Mouse (Mus musculus) cerebellum, adult 2 months (tissue): Measurements from ENCODE around the gene Prima1.

ENCODE experiments used
- CTCF ChIP-seq: fragments of 200-500 bp; IDR thresholded peaks from 2 replicates; pipeline ENCODE4 v1.5.1; 2011; ENCODE audit warnings: low read depth, mild to moderate bottlenecking, control low read depth, low read length, moderate library complexity, borderline replicate concordance; ENCODE audit not compliant: insufficient read depth
- POLR2A ChIP-seq: fragments of 200-500 bp; IDR thresholded peaks from 2 replicates; pipeline ENCODE4 v1.6.1; 2011; ENCODE audit warnings: low read length, control low read depth, borderline replicate concordance; ENCODE audit not compliant: insufficient read depth

- TF ChIP-seq CTCF, result no peak
- TF ChIP-seq POLR2A, result no peak
These were observed 15.8 kb downstream of the Prima1 start for GRCm38 (mm10) chr12:103226121-103226520.
